Mouse (Mus musculus): ENCODE data around the gene Dgcr8.

- 0 out of 2 replicates have a peak, but pooled peaks have one; percentile 50 for TF ChIP-seq CHD2 (IDR thresholded peaks at IDR 0.05; ENCODE audit: low read depth, low read length)
- TF ChIP-seq MAFK (IDR thresholded peaks at IDR 0.05; ENCODE audit: insufficient read depth, low read depth, low read length) = no peak
- TF ChIP-seq ZC3H11A (IDR thresholded peaks at IDR 0.05; ENCODE audit: borderline replicate concordance, low read depth, low read length) = no peak
These were observed 40.3 kb downstream of the Dgcr8 start, which contains the start of the genes Trmt2a and Ranbp1 for GRCm38 (mm10) chr16:18248433-18249363.

Measured in ES-E14 (cell line).